In genomic region chr10:8130472-8131241, GRCm38 (mm10) we compare ENCODE assay signal across 8 mouse cellular contexts.
A peak's percentile ranks its signal among the peaks of the same experiment; 100 is the strongest.
DNase-seq lines count a peak whose midpoint lies in the region; ATAC-seq and TF ChIP-seq lines count a peak whose summit lies in the region.

No protein-coding gene starts in this region.

- H3K27ac ChIP-seq in midbrain, embryonic 14.5 days (replicated peaks; ENCODE audit: low read depth, low read length), result no peak overlapping the region
- H3K27ac ChIP-seq in midbrain, embryonic 11.5 days (ENCODE audit: low read depth, low read length), result no peak overlapping the region
- H3K27ac ChIP-seq in embryonic facial prominence, embryonic 14.5 days (replicated peaks; ENCODE audit: low read depth, low read length), result no peak overlapping the region
- peak overlapping the region; percentile 9 for H3K27ac ChIP-seq in olfactory bulb, adult 2 months (ENCODE audit: insufficient read depth, low read depth, low read length)

- H3K4me2 ChIP-seq in midbrain, embryonic 14.5 days (ENCODE audit: low read length), result 0 out of 2 replicates have a peak overlapping the region, but pooled peaks have one; percentile 6
- H3K4me2 ChIP-seq in midbrain, embryonic 11.5 days, result no peak overlapping the region
- no peak overlapping the region for H3K4me2 ChIP-seq in embryonic facial prominence, embryonic 14.5 days (ENCODE audit: low read depth, low read length)

- no peak for ATAC-seq in midbrain, embryonic 14.5 days (ENCODE audit: low FRiP score, low TSS enrichment)
- ATAC-seq in midbrain, embryonic 11.5 days (ENCODE audit: low FRiP score), result no peak
- ATAC-seq in embryonic facial prominence, embryonic 14.5 days (ENCODE audit: low read depth), result no peak

- H3K36me3 ChIP-seq in midbrain, embryonic 14.5 days (ENCODE audit: control insufficient read depth, insufficient read depth, low read length), result no peaks in the 10 kb centered on the region
- H3K36me3 ChIP-seq in midbrain, embryonic 11.5 days (ENCODE audit: control insufficient read depth, insufficient read depth, low read length), result no peaks in the 10 kb centered on the region
- no peaks in the 10 kb centered on the region for H3K36me3 ChIP-seq in embryonic facial prominence, embryonic 14.5 days (ENCODE audit: control insufficient read depth, insufficient read depth, low read length)

- DNase-seq in midbrain, embryonic 14.5 days, result peak; percentile 52
- DNase-seq in midbrain, embryonic 11.5 days (ENCODE audit: low spot score, missing footprints), result no peak
- peak; percentile 15 for DNase-seq in embryonic facial prominence, embryonic 14.5 days (ENCODE audit: low spot score)
- peak; percentile 29 to 64 for DNase-seq in layer of hippocampus, postnatal 14 days (ENCODE audit: low spot score in 2 of 2)
- no peak for DNase-seq in yolk sac, embryonic 10.5 days (ENCODE audit: low spot score)
- DNase-seq in cerebellum, adult 11 months, result no peak
- no peak for DNase-seq in urinary bladder, postnatal 36 days (ENCODE audit: low spot score in 2 of 2)

- H3K4me1 ChIP-seq in midbrain, embryonic 14.5 days (ENCODE audit: control insufficient read depth, insufficient read depth, low read length), result peaks cover 21% of the 10 kb centered on the region
- peaks cover 12% of the 10 kb centered on the region; the same call in 1 of the 2 replicates for H3K4me1 ChIP-seq in midbrain, embryonic 11.5 days (ENCODE audit: control insufficient read depth, insufficient read depth, low read length)
- peaks cover 12% of the 10 kb centered on the region; the same call in 1 of the 2 replicates for H3K4me1 ChIP-seq in embryonic facial prominence, embryonic 14.5 days (ENCODE audit: control insufficient read depth, insufficient read depth, low read length)
- peaks cover 8% of the 10 kb centered on the region for H3K4me1 ChIP-seq in olfactory bulb, adult 2 months (ENCODE audit: control insufficient read depth, insufficient read depth, low read length)

- H3K4me3 ChIP-seq in midbrain, embryonic 14.5 days (replicated peaks; ENCODE audit: low read depth, low read length), result no peak overlapping the region
- H3K4me3 ChIP-seq in midbrain, embryonic 11.5 days (ENCODE audit: low read depth, low read length), result no peak overlapping the region
- no peak overlapping the region for H3K4me3 ChIP-seq in embryonic facial prominence, embryonic 14.5 days (ENCODE audit: low read depth, low read length)
- no peak overlapping the region for H3K4me3 ChIP-seq in olfactory bulb, adult 2 months (ENCODE audit: insufficient read depth, low read depth, low read length)

- WGBS in midbrain, embryonic 14.5 days, result 47% methylated on average over 18 of the region's 18 CpGs
- 63% methylated on average over 18 of the region's 18 CpGs for WGBS in midbrain, embryonic 11.5 days
- WGBS in embryonic facial prominence, embryonic 14.5 days, result 55% methylated on average over 18 of the region's 18 CpGs
- WGBS in olfactory bulb, adult 2 months, result 48% methylated on average over 18 of the region's 18 CpGs

- no peak for TF ChIP-seq CTCF in olfactory bulb, adult 2 months (IDR thresholded peaks at IDR 0.05; ENCODE audit: insufficient read depth, low read depth, low read length)

- H3K9ac ChIP-seq in midbrain, embryonic 14.5 days (replicated peaks; ENCODE audit: low read length), result no peak overlapping the region
- H3K9ac ChIP-seq in midbrain, embryonic 11.5 days (ENCODE audit: low read length), result no peak overlapping the region
- no peak overlapping the region for H3K9ac ChIP-seq in embryonic facial prominence, embryonic 14.5 days (ENCODE audit: low read depth, low read length)

- no peaks in the 10 kb centered on the region for H3K9me3 ChIP-seq in midbrain, embryonic 14.5 days (ENCODE audit: control insufficient read depth, low read length)
- H3K9me3 ChIP-seq in midbrain, embryonic 11.5 days (ENCODE audit: control insufficient read depth, low read length), result no peaks in the 10 kb centered on the region
- H3K9me3 ChIP-seq in embryonic facial prominence, embryonic 14.5 days (ENCODE audit: control insufficient read depth, low read length), result no peaks in the 10 kb centered on the region

- H3K27me3 ChIP-seq in midbrain, embryonic 14.5 days (ENCODE audit: control insufficient read depth, insufficient read depth, low read length), result no peaks in the 10 kb centered on the region
- no peaks in the 10 kb centered on the region for H3K27me3 ChIP-seq in midbrain, embryonic 11.5 days (ENCODE audit: control insufficient read depth, insufficient read depth, low read length)
- no peaks in the 10 kb centered on the region for H3K27me3 ChIP-seq in embryonic facial prominence, embryonic 14.5 days (replicated peaks; ENCODE audit: control insufficient read depth, insufficient read depth, low read length)

- no peak for TF ChIP-seq POLR2A in olfactory bulb, adult 2 months (IDR thresholded peaks at IDR 0.05; ENCODE audit: insufficient read depth, low read depth, low read length)

Comparison
In these comparisons a context has a peak if more than half of its experiments do, and no peak if none do; other contexts are left out.
1. DNase-seq: peak in midbrain, embryonic 14.5 days (single experiment), embryonic facial prominence, embryonic 14.5 days (single experiment) and layer of hippocampus, postnatal 14 days (2 of 2); none in midbrain, embryonic 11.5 days (single experiment), yolk sac, embryonic 10.5 days (single experiment), cerebellum, adult 11 months (single experiment) and urinary bladder, postnatal 36 days (0 of 2).